Mouse (Mus musculus) central nervous system, embryonic 11.5 days (tissue): Measurements from ENCODE around the gene Gm21988. TPM values are rescaled to one million over a fixed set of nuclear protein-coding genes. Genes with fewer than 3 reads are reported as not detected.

Source experiments
- polyA plus RNA-seq: library from polyadenylated mRNA; depleted of rRNA; stranded (reverse); fragments of >200 nt; gene quantifications from 2 replicates; pipeline ENCODE4 v1.2.3, GENCODE M21; 2012; rRNA removed

Gm21988 gene
- 11.4 and 21.8 TPM in 2 replicates for polyA plus RNA-seq

DNA sequence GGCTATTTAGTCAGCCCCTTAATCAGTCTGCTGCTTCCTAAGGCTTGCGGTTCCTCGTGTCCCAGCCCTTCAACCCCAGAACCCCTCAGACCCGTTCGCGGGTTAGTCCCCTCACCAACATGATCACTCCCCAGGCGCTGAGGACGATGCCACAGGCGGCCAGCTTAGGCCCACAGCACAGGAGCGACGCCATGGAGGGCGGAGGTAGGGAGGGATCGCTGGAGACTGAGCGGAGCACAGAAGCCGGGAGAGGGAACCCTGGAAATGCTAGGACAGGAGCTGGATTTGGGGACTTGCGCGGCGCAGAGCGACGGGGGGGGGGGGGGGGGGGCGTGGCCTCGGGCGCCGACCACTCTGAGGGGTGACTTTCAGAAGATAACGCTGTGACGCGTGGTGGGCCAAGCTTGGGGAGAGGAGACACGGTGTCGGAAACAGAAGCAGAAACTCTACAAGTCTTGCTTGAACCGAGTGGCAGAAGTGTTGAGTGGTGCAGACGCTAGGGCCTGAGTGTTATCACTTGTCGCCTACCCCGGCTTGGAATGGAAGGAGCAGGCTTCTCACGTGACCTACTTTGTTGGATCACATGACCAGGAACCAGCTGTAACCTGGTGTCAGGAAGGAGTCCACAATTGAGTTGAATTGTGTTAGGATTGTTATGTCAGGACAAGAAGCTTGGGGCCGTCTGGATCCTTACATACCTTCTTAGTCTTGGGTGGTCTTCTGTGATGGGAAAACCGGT is at the start of gene Gm21988, which contains the start of gene Rnasek:
Gene Gm21988, minus strand, starts transcription at position 290 of the 739 bp plus-strand sequence.
Gene Rnasek, minus strand, starts transcription at position 302 of the 739 bp plus-strand sequence.

DNA sequence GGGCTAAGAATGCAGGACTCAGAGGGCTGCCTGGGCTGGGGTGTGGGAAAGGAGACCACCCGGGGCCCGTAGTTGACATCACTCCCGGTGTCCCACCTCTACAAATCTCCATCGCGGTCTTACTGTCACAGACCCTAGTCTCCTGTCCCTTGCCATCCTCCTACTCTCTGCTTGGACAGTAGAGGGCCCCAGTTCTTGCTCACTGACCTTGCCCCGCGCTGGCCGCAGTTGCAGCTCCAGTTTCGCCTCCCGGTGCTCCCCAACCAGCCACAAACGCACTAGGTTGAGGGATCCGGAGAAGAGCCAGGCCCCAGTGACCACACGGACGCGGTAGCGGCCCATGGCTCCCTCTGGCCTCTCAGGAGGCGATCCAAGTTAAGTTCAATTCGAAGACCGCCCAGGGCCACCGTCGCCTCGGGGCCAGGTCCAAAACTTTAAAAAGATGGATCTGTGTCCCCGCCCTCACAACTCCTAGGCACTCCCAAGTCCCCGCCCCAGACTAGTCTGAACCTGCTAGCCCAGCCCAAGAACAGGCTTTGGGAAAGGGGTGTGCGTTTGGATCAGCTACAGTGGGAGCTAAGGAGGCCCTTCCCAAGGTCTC is 15.4 kb upstream of the Gm21988 start, which contains the start of gene Alox12:
Gene Alox12, minus strand, starts transcription at position 423 of the 601 bp plus-strand sequence.

GRCm38 (mm10) chr11:70237457-70238167 is 2.0 kb downstream of the Gm21988 start, which contains the start of gene 0610010K14Rik:
Gene 0610010K14Rik, minus strand, starts transcription at chr11:70237914.

GRCm38 (mm10) chr11:70229260-70230010 is 10.2 kb downstream of the Gm21988 start, which contains the start of gene Bcl6b:
Gene Bcl6b, minus strand, starts transcription at chr11:70229798.

GRCm38 (mm10) chr11:70220731-70221602 is 18.7 kb downstream of the Gm21988 start, which contains the start of gene Slc16a13:
Gene Slc16a13, minus strand, starts transcription at chr11:70221064.

GRCm38 (mm10) chr11:70212423-70212822 is 27.2 kb downstream of the Gm21988 start, which contains the start of gene Slc16a11:
Gene Slc16a11, plus strand, starts transcription at chr11:70212752.

Other genes with a start within 250 kb of the Gm21988 start
- gene Gabarap, start 248.7 kb downstream of the Gm21988 start, polyA plus RNA-seq, result 303 and 380 TPM in 2 replicates
- 66.5 and 98.1 TPM in 2 replicates for gene Phf23, start 244.1 kb downstream of the Gm21988 start, polyA plus RNA-seq
- 32.7 and 40.0 TPM in 2 replicates for gene Dvl2, start 239.2 kb downstream of the Gm21988 start, polyA plus RNA-seq
- gene Acadvl, start 224.4 kb downstream of the Gm21988 start, polyA plus RNA-seq, result 32.6 and 38.6 TPM in 2 replicates
- gene Dlg4, start 222.9 kb downstream of the Gm21988 start, polyA plus RNA-seq, result 71.2 and 101 TPM in 2 replicates
- 1.4 TPM in 2 replicates for gene Asgr1, start 185.7 kb downstream of the Gm21988 start, polyA plus RNA-seq
- 0.49 and 0.56 TPM in 2 replicates for gene Asgr2, start 147.2 kb downstream of the Gm21988 start, polyA plus RNA-seq
- 0.19 and 0.31 TPM in 2 replicates for gene Mgl2, start 109.5 kb downstream of the Gm21988 start, polyA plus RNA-seq
- gene Clec10a, start 83.6 kb downstream of the Gm21988 start, polyA plus RNA-seq, result 0.40 and 2.1 TPM in 2 replicates
- 0.35 and 0.47 TPM in 2 replicates for gene Slc16a11, start 27.1 kb downstream of the Gm21988 start, polyA plus RNA-seq
- gene Slc16a13, start 18.8 kb downstream of the Gm21988 start, polyA plus RNA-seq, result 11.0 and 43.0 TPM in 2 replicates
- gene Bcl6b, start 10.0 kb downstream of the Gm21988 start, polyA plus RNA-seq, result 5.3 and 7.2 TPM in 2 replicates
- 152 and 226 TPM in 2 replicates for gene 0610010K14Rik, start 1.9 kb downstream of the Gm21988 start, polyA plus RNA-seq
- 3.4 and 39.5 TPM in 2 replicates for gene Rnasek, start within 50 bp of the Gm21988 start, polyA plus RNA-seq
- 2.6 and 3.1 TPM in 2 replicates for gene Alox12, start 15.5 kb upstream of the Gm21988 start, polyA plus RNA-seq
- gene Alox12e, start 82.8 kb upstream of the Gm21988 start, polyA plus RNA-seq, result not detected in 2 replicates
- 0.18 and 0.55 TPM in 2 replicates for gene Alox15, start 112.2 kb upstream of the Gm21988 start, polyA plus RNA-seq
- 34.7 and 45.0 TPM in 2 replicates for gene Pelp1, start 170.2 kb upstream of the Gm21988 start, polyA plus RNA-seq
- gene Arrb2, start 192.8 kb upstream of the Gm21988 start, polyA plus RNA-seq, result 49.1 and 64.2 TPM in 2 replicates
- 37.6 and 48.2 TPM in 2 replicates for gene Med11, start 212.1 kb upstream of the Gm21988 start, polyA plus RNA-seq
- gene Zmynd15, start 219.6 kb upstream of the Gm21988 start, polyA plus RNA-seq, result 0.47 and 0.52 TPM in 2 replicates
- 1.7 and 2.2 TPM in 2 replicates for gene Cxcl16, start 220.2 kb upstream of the Gm21988 start, polyA plus RNA-seq